Mouse (Mus musculus) kidney, postnatal 0 days (tissue): ENCODE measurements around the gene Tcea3. TPM values are rescaled to one million over a fixed set of nuclear protein-coding genes. Genes with fewer than 3 reads are reported as not detected.

Experiments used
- ATAC-seq: fragments of 200-750 bp; cut with Nextera tagmentation; replicated peaks from 2 replicates; pipeline ENCODE4 v1.8.0; 2017; ENCODE audit warnings: low read depth, moderate number of reproducible peaks, moderate TSS enrichment, moderate library complexity; ENCODE audit not compliant: low FRiP score
- DNase-seq: peaks from one replicate; pipeline ENCODE4 v3.0.0-alpha.2; 2016; ENCODE audit warnings: low spot score
- H3K27ac ChIP-seq: fragments of 300-500 bp; sonication (generic); 2 replicates; pipeline ENCODE4 v1.5.1; 2014; ENCODE audit warnings: mild to moderate bottlenecking
- H3K27me3 ChIP-seq: fragments of 300-500 bp; sonication (generic); 2 replicates; pipeline ENCODE4 v1.6.1; 2014; ENCODE audit warnings: low read length, mixed read lengths; ENCODE audit not compliant: insufficient read depth
- H3K36me3 ChIP-seq: fragments of 300-500 bp; sonication (generic); 2 replicates; pipeline ENCODE4 v1.6.1; 2014; ENCODE audit warnings: low read length, mixed read lengths; ENCODE audit not compliant: insufficient read depth
- H3K4me1 ChIP-seq: fragments of 300-500 bp; sonication (generic); replicated peaks from 2 replicates; pipeline ENCODE4 v1.6.1; 2014; ENCODE audit warnings: antibody characterized with exemption, low read length, mixed read lengths; ENCODE audit not compliant: insufficient read depth
- H3K4me2 ChIP-seq: fragments of 300-500 bp; sonication (generic); 2 replicates; pipeline ENCODE4 v1.6.1; 2014; ENCODE audit warnings: mild to moderate bottlenecking, low read length, moderate library complexity, mixed read lengths
- H3K4me3 ChIP-seq: fragments of 300-500 bp; sonication (generic); replicated peaks from 2 replicates; pipeline ENCODE4 v1.5.1; 2014; ENCODE audit warnings: low read depth, low read length
- H3K9ac ChIP-seq: fragments of 300-500 bp; sonication (generic); 2 replicates; pipeline ENCODE4 v1.6.1; 2014; ENCODE audit warnings: low read depth, low read length
- H3K9me3 ChIP-seq: fragments of 300-500 bp; sonication (generic); replicated peaks from 2 replicates; pipeline ENCODE4 v1.6.1; 2016; ENCODE audit warnings: low read length, inconsistent platforms, mixed read lengths
- CTCF ChIP-seq: IDR thresholded peaks from 2 replicates; pipeline ENCODE4 v1.5.1; 2016; ENCODE audit warnings: antibody characterized with exemption, low read depth, mild to moderate bottlenecking, moderate library complexity
- WGBS: fragments of 180-500 bp; shearing (Covaris S2); extraction: QIAGEN DNeasy Blood & Tissue Kit; methylation state at CpG from one replicate; pipeline ENCODE4 v1.1.7; 2014; 5-methylcytosine and 5-hydroxymethylcytosine counted together
- polyA plus RNA-seq: library from polyadenylated mRNA; unstranded; fragments of >200 nt; fragmentation: Nextera tagmentation; extraction: Ambion mirVana; gene quantifications from 2 replicates; pipeline ENCODE4 v1.2.1, GENCODE M21; 2015

Gene Tcea3
- polyA plus RNA-seq, 1 experiment from 2014 or later, result 11.2 TPM

GRCm38 (mm10) chr4:136270648-136271047 is 23.1 kb downstream of the Tcea3 start:
- Histone ChIP-seq H3K27ac (no peak overlapping the region), H3K4me1 (no peaks in the 10 kb centered on the region), H3K4me2 (no peak overlapping the region), H3K36me3 (no peaks in the 10 kb centered on the region), H3K27me3 (no peaks in the 10 kb centered on the region), H3K9me3 (no peaks in the 10 kb centered on the region), H3K4me3 (no peak overlapping the region), H3K9ac (no peak overlapping the region)
- TF ChIP-seq CTCF, result no peak
- ATAC-seq, result no peak; the same call in 1 of the 2 replicates
- no peak for DNase-seq
- WGBS, result 81% methylated on average over 8 of the region's 8 CpGs

DNA sequence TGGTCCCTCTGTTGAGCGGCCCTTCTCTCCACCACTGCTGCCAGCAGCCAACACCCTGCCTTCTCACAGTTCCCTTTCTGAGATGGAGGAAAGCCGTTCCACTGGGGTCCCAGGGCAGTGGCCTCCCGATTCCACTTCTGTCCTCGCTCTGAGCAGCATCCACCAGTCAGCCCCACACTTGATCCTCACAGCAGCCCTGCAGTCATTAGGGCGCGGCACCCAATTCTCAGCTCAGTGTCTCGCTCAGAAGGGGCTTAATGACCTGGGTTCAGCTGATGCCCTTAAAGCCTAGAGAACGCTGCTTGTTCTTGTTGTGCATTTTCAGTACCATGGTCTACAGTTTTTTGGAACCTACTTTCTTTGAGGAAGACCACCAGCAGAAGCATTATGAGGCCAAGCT is 33.6 kb downstream of the Tcea3 start:
- Histone ChIP-seq H3K27ac (no peak overlapping the region), H3K4me1 (peaks cover 5% of the 10 kb centered on the region; the same call in 1 of the 2 replicates), H3K27me3 (no peaks in the 10 kb centered on the region), H3K36me3 (no peaks in the 10 kb centered on the region), H3K4me3 (no peak overlapping the region), H3K9ac (no peak overlapping the region), H3K4me2 (no peak overlapping the region), H3K9me3 (no peaks in the 10 kb centered on the region)
- ATAC-seq (no peak), DNase-seq (no peak)
- WGBS, result 60% methylated on average over 8 of the region's 8 CpGs
- no peak for TF ChIP-seq CTCF

- no peaks in the 10 kb centered on the region for H3K9me3 ChIP-seq
- 31% methylated on average over 9 of the region's 9 CpGs for WGBS
- H3K4me1 ChIP-seq, result peaks cover 8% of the 10 kb centered on the region; the same call in 1 of the 2 replicates
- DNase-seq, result peak; percentile 71
- no peak overlapping the region for H3K9ac ChIP-seq
- H3K4me2 ChIP-seq, result no peak overlapping the region
- ATAC-seq, result no peak
- H3K36me3 ChIP-seq, result no peaks in the 10 kb centered on the region
- H3K27ac ChIP-seq, result no peak overlapping the region
- TF ChIP-seq CTCF, result no peak
- H3K4me3 ChIP-seq, result no peak overlapping the region
- no peaks in the 10 kb centered on the region for H3K27me3 ChIP-seq
Observed at GRCm38 (mm10) chr4:136281611-136282010, 34.1 kb downstream of the Tcea3 start.

DNA sequence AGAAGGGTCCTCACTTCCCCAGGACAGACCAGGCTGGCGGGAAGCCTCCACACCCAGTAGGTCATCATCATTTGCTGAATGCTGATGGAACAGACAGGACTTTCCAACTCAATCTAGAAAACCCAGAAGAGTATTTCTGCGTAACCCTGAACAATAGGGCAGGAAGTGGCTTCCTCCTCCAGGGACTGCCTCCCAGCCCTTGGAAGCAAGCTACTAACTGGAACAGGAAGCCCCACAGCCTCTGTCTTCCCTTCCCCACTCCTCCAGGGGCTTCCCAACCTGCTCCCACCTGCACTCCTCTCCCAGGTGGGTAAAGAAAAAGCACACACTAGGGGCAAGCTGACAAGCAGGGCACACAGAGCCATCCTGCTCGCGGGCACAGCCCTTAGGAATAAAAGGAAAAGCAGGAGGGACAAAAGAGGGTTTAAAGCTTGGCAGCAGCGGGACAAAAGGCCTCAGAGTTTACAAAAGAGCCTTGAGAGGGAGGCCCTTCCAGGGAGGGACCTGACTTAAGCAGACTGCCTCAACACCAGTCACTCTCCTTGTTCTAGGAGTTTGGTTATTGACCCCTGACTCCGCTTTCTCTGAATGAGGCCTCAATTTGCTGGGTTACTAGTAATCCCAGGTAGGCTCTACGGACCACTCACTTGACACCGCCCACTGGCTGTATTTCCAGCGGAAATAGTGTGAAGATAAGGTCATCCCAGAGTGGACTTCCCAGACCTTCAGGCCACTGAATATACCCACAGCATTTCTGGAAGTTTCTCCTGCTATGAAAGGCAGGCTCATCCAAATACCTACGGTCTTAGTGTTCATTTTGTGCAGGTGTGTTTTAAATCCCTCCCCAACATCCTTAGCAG is 35.3 kb downstream of the Tcea3 start:
- WGBS, result 46% methylated on average over 10 of the region's 10 CpGs
- Histone ChIP-seq H3K9me3 (no peaks in the 10 kb centered on the region), H3K4me3 (no peak overlapping the region), H3K36me3 (no peaks in the 10 kb centered on the region), H3K9ac (0 out of 2 replicates have a peak overlapping the region, but pooled peaks have one; percentile 37), H3K4me1 (peaks cover 15% of the 10 kb centered on the region; the same call in 1 of the 2 replicates), H3K27ac (peak overlapping the region; percentile 96), H3K27me3 (no peaks in the 10 kb centered on the region), H3K4me2 (peak overlapping the region; percentile 13; the same call in 1 of the 2 replicates)
- ATAC-seq (no peak), DNase-seq (peak; percentile 68)
- no peak for TF ChIP-seq CTCF

DNA sequence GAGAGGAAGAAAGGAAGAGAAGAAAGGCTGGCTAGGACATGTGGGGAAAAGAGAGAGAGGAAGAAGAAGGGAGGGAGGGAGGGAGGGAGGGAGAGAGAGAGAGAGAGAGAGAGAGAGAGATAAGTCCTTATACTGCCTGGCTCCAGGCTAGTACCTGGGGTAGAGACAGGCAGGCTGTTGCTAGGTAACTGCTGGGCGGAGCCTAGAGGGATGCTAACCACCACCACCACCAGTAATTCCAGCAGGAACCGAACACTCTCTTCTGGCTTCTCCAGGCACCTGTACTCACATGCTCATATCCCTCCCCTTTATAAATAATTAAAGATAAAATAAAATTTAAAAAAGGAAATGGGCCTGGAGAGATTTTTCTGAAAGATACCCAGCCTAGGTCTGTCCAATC is 36.3 kb downstream of the Tcea3 start:
- H3K4me2 ChIP-seq, result no peak overlapping the region
- WGBS, result 38% methylated on average over 2 of the region's 2 CpGs

DNA sequence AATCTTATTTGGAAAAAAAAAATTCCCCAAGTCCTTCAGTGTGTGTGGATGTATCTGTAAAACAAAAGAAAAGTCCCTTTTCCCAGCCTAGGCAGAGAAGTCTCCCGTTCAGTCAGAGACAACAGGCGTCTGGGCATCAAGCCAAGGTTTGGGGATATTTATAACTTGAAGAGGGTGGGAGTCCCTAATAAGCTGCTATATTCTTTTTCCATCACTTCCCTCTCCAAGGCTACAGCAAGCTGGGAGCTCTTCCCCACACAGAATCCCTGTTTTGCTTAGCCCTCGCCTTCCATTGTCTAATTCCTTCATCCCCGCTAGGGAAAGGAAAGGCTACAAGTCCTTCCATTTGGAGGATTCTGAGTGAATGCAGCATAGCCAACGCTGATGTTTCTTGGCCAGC is 36.9 kb downstream of the Tcea3 start, which contains the start of gene Zfp46:
Gene Zfp46 (plus strand): TSS at position 229 of the 400 bp plus-strand sequence.
- no peak for TF ChIP-seq CTCF
- Histone ChIP-seq H3K4me3 (peak within 1 kb of the TSS; percentile 62), H3K27ac (peak within 1 kb of the TSS; percentile 96), H3K9me3 (no peaks in the 10 kb centered on the region), H3K36me3 (peaks cover 14% of the 10 kb centered on the region), H3K4me1 (peaks cover 15% of the 10 kb centered on the region; the same call in 1 of the 2 replicates), H3K27me3 (no peaks in the 10 kb centered on the region), H3K4me2 (peak within 1 kb of the TSS; percentile 77), H3K9ac (peak within 1 kb of the TSS; percentile 63)
- 44% methylated on average over 5 of the region's 5 CpGs for WGBS
- ATAC-seq (no peak), DNase-seq (peak; percentile 90)

More for the DNA sequence above, 36.3 kb downstream of the Tcea3 start:
- no peaks in the 10 kb centered on the region for H3K27me3 ChIP-seq
- ATAC-seq (no peak), DNase-seq (no peak)
- peaks cover 15% of the 10 kb centered on the region; the same call in 1 of the 2 replicates for H3K4me1 ChIP-seq
- no peak overlapping the region for H3K4me3 ChIP-seq
- H3K36me3 ChIP-seq, result peaks cover 8% of the 10 kb centered on the region
- no peaks in the 10 kb centered on the region for H3K9me3 ChIP-seq
- peak overlapping the region; percentile 96 for H3K27ac ChIP-seq
- H3K9ac ChIP-seq, result no peak overlapping the region
- TF ChIP-seq CTCF, result no peak
